Mouse (Mus musculus): Measurements from ENCODE around the gene Krtap24-1. TPM values are rescaled to one million over a fixed set of nuclear protein-coding genes. Genes with fewer than 3 reads are reported as not detected.

Krtap24-1 gene
- total and polyA plus RNA-seq, 3 experiments, result not detected

- no peak for TF ChIP-seq ZMIZ1 (IDR thresholded peaks at IDR 0.05; ENCODE audit: low read depth, low read length)
- TF ChIP-seq JUND (IDR thresholded peaks at IDR 0.05; ENCODE audit: low read depth, low read length), result no peak
- no peak for TF ChIP-seq BHLHE40 (IDR thresholded peaks at IDR 0.05; ENCODE audit: borderline replicate concordance, low read depth, low read length)
- TF ChIP-seq CTCF (IDR thresholded peaks at IDR 0.05 in 2 of 3, conservative IDR thresholded peaks at IDR 0.05 in 1 of 3; ENCODE audit: control insufficient read depth in 1 of 3, insufficient read depth in 1 of 3, low read depth in 2 of 3, low read length in 3 of 3, poor library complexity in 1 of 3, severe bottlenecking in 1 of 3), result no peak
- TF ChIP-seq MEF2A (IDR thresholded peaks at IDR 0.05; ENCODE audit: extremely low read depth, insufficient replicate concordance, low read depth, low read length, poor library complexity, severe bottlenecking), result no peak
- TF ChIP-seq USF2 (IDR thresholded peaks at IDR 0.05; ENCODE audit: borderline replicate concordance in 1 of 2, insufficient read depth in 1 of 2, low read depth in 1 of 2, low read length in 2 of 2), result no peak
- no peak for TF ChIP-seq CHD1 (IDR thresholded peaks at IDR 0.05; ENCODE audit: low read depth, low read length)
- TF ChIP-seq POLR2A (IDR thresholded peaks at IDR 0.05; ENCODE audit: control insufficient read depth in 1 of 2, insufficient read depth in 1 of 2, low read depth in 1 of 2, low read length in 2 of 2, poor library complexity in 1 of 2), result no peak
- no peak for TF ChIP-seq TAL1 (IDR thresholded peaks at IDR 0.05; ENCODE audit: low read length)
- TF ChIP-seq ZNF384 (IDR thresholded peaks at IDR 0.05; ENCODE audit: low read depth, low read length), result no peak
- no peak for TF ChIP-seq KAT2A (conservative IDR thresholded peaks at IDR 0.05; ENCODE audit: low read depth, low read length)
- TF ChIP-seq MAZ (IDR thresholded peaks at IDR 0.05; ENCODE audit: low read depth, low read length), result no peak
- no peak for TF ChIP-seq ETS1 (IDR thresholded peaks at IDR 0.05; ENCODE audit: low read depth, low read length)
- no peak for TF ChIP-seq MYC (IDR thresholded peaks at IDR 0.05; ENCODE audit: low read depth, low read length)
- no peak for TF ChIP-seq TCF12 (IDR thresholded peaks at IDR 0.05; ENCODE audit: low read depth, low read length)
- no peak for TF ChIP-seq CHD2 (IDR thresholded peaks at IDR 0.05; ENCODE audit: low read length)
- TF ChIP-seq SIN3A (IDR thresholded peaks at IDR 0.05; ENCODE audit: low read length), result no peak
- no peaks in the 10 kb centered on the region for H3K79me2 ChIP-seq (ENCODE audit: control insufficient read depth, insufficient read depth, low read length, poor library complexity)
- DNase-seq (ENCODE audit: low read depth, low spot score), result no peak
- H3K4me1 ChIP-seq (ENCODE audit: control insufficient read depth in 1 of 2, insufficient read depth in 2 of 2, low read length in 2 of 2), result no peaks in the 10 kb centered on the region
- no peak within 1 kb of the TSS for H3K9ac ChIP-seq (ENCODE audit: control insufficient read depth, low read depth, low read length, poor library complexity, severe bottlenecking)
- no peaks in the 10 kb centered on the region for H3K9me3 ChIP-seq (replicated peaks; ENCODE audit: insufficient read depth, low read length)
- no peak within 1 kb of the TSS for H3K27ac ChIP-seq (ENCODE audit: control insufficient read depth, low read depth, low read length)
- no peak within 1 kb of the TSS for H3K4me3 ChIP-seq (ENCODE audit: control insufficient read depth in 1 of 2, insufficient read depth in 1 of 2, low read depth in 2 of 2, low read length in 2 of 2)
- H3K36me3 ChIP-seq (ENCODE audit: control insufficient read depth in 1 of 2, insufficient read depth in 2 of 2, low read length in 2 of 2), result no peaks in the 10 kb centered on the region
- H3K27me3 ChIP-seq (ENCODE audit: control insufficient read depth in 1 of 2, insufficient read depth in 2 of 2, low read length in 2 of 2), result no peaks in the 10 kb centered on the region
Observed at GRCm38 (mm10) chr16:88563045-88563913, 48.8 kb downstream of the Krtap24-1 start, which contains the start of gene Cldn8. TSS of gene Cldn8 (minus strand) at chr16:88563183.

GRCm38 (mm10) chr16:88561617-88562164 is 50.4 kb downstream of the Krtap24-1 start:
- no peaks in the 10 kb centered on the region for H3K4me1 ChIP-seq (ENCODE audit: control insufficient read depth in 1 of 2, insufficient read depth in 2 of 2, low read length in 2 of 2)
- no peaks in the 10 kb centered on the region for H3K27me3 ChIP-seq (ENCODE audit: control insufficient read depth in 1 of 2, insufficient read depth in 2 of 2, low read length in 2 of 2)

More at GRCm38 (mm10) chr16:88561617-88562164, 50.4 kb downstream of the Krtap24-1 start:
- TF ChIP-seq TCF12 (IDR thresholded peaks at IDR 0.05; ENCODE audit: low read depth, low read length), result no peak
- TF ChIP-seq NELFE (IDR thresholded peaks at IDR 0.05; ENCODE audit: low read depth, low read length), result no peak
- no peak for TF ChIP-seq HCFC1 (IDR thresholded peaks at IDR 0.05; ENCODE audit: low read depth, low read length)
- no peak for TF ChIP-seq JUND (IDR thresholded peaks at IDR 0.05; ENCODE audit: low read depth, low read length)
- TF ChIP-seq CTCF (IDR thresholded peaks at IDR 0.05 in 2 of 3, conservative IDR thresholded peaks at IDR 0.05 in 1 of 3; ENCODE audit: control insufficient read depth in 1 of 3, insufficient read depth in 1 of 3, low read depth in 2 of 3, low read length in 3 of 3, poor library complexity in 1 of 3, severe bottlenecking in 1 of 3), result no peak
- TF ChIP-seq ETS1 (IDR thresholded peaks at IDR 0.05; ENCODE audit: low read depth, low read length), result no peak
- TF ChIP-seq SMC3 (IDR thresholded peaks at IDR 0.05; ENCODE audit: low read depth, low read length), result no peak
- no peak for TF ChIP-seq BHLHE40 (IDR thresholded peaks at IDR 0.05; ENCODE audit: borderline replicate concordance, low read depth, low read length)
- no peak for TF ChIP-seq POLR2AphosphoS5 (IDR thresholded peaks at IDR 0.05; ENCODE audit: borderline replicate concordance, low read depth, low read length)
- no peak for TF ChIP-seq GABPA (IDR thresholded peaks at IDR 0.05; ENCODE audit: low read depth, low read length)
- no peak for TF ChIP-seq NRF1 (IDR thresholded peaks at IDR 0.05; ENCODE audit: insufficient read depth, low read depth, low read length, poor library complexity, severe bottlenecking)
- TF ChIP-seq CHD1 (IDR thresholded peaks at IDR 0.05; ENCODE audit: low read depth, low read length), result no peak
- TF ChIP-seq UBTF (IDR thresholded peaks at IDR 0.05; ENCODE audit: borderline replicate concordance, insufficient read depth, low read depth, low read length), result no peak
- no peak for TF ChIP-seq EP300 (IDR thresholded peaks at IDR 0.05; ENCODE audit: low read depth in 1 of 2, low read length in 2 of 2)
- TF ChIP-seq TAL1 (IDR thresholded peaks at IDR 0.05; ENCODE audit: low read length), result no peak
- TF ChIP-seq MAFK (IDR thresholded peaks at IDR 0.05; ENCODE audit: borderline replicate concordance, low read depth, low read length), result no peak
- no peak for TF ChIP-seq GATA1 (IDR thresholded peaks at IDR 0.05; ENCODE audit: low read depth, low read length)
- TF ChIP-seq ZMIZ1 (IDR thresholded peaks at IDR 0.05; ENCODE audit: low read depth, low read length), result no peak
- no peak overlapping the region for H3K4me3 ChIP-seq (ENCODE audit: control insufficient read depth in 1 of 2, insufficient read depth in 1 of 2, low read depth in 2 of 2, low read length in 2 of 2)
- H3K27ac ChIP-seq (ENCODE audit: control insufficient read depth, low read depth, low read length), result no peak overlapping the region
- no peaks in the 10 kb centered on the region for H3K9me3 ChIP-seq (replicated peaks; ENCODE audit: insufficient read depth, low read length)
- H3K79me2 ChIP-seq (ENCODE audit: control insufficient read depth, insufficient read depth, low read length, poor library complexity), result no peaks in the 10 kb centered on the region
- no peaks in the 10 kb centered on the region for H3K36me3 ChIP-seq (ENCODE audit: control insufficient read depth in 1 of 2, insufficient read depth in 2 of 2, low read length in 2 of 2)
- DNase-seq (ENCODE audit: low read depth, low spot score), result no peak
- no peak overlapping the region for H3K9ac ChIP-seq (ENCODE audit: control insufficient read depth, low read depth, low read length, poor library complexity, severe bottlenecking)

All from MEL (cell line).